17 mouse cellular contexts compared by ENCODE assay signal in genomic region chr6:81801804-81802203, GRCm38 (mm10).
"Had no signal": no experiment of that assay in that cellular context is flagged by ENCODE, and none has a peak within 500 bp of the region (broad histone marks: within the 10 kb centered on the region; RNA-seq: fewer than 3 reads in every experiment).

No protein-coding gene starts in this region.

- H3K9ac ChIP-seq: lung, embryonic 15.5 days; midbrain, embryonic 13.5 days; midbrain, embryonic 15.5 days; neural tube, embryonic 12.5 days; stomach, embryonic 15.5 days had no signal

- H3K4me1 ChIP-seq: lung, embryonic 15.5 days; megakaryocyte, embryonic 14.5 days; midbrain, embryonic 13.5 days; midbrain, embryonic 15.5 days; neural tube, embryonic 12.5 days; stomach, embryonic 15.5 days had no signal

- H3K9me3 ChIP-seq: lung, embryonic 15.5 days; midbrain, embryonic 13.5 days; midbrain, embryonic 15.5 days; neural tube, embryonic 12.5 days; stomach, embryonic 15.5 days had no signal

- DNase-seq: lung, adult 2 months; lung, postnatal 14 days; lung, postnatal 36 days; right cerebral cortex, postnatal 14 days; thymus, adult 2 months; thymus, postnatal 14 days; thymus, postnatal 36 days had no signal

- H3K4me2 ChIP-seq: lung, embryonic 15.5 days; midbrain, embryonic 11.5 days; midbrain, embryonic 13.5 days; midbrain, embryonic 15.5 days; neural tube, embryonic 12.5 days; stomach, embryonic 15.5 days had no signal

- H3K27me3 ChIP-seq: lung, embryonic 15.5 days; megakaryocyte, embryonic 14.5 days; midbrain, embryonic 13.5 days; midbrain, embryonic 15.5 days; neural tube, embryonic 12.5 days; stomach, embryonic 15.5 days had no signal

- H3K36me3 ChIP-seq: lung, embryonic 15.5 days; midbrain, embryonic 13.5 days; midbrain, embryonic 15.5 days; neural tube, embryonic 12.5 days; stomach, embryonic 15.5 days had no signal

- H3K4me3 ChIP-seq: lung, embryonic 15.5 days; megakaryocyte, embryonic 14.5 days; midbrain, embryonic 13.5 days; midbrain, embryonic 15.5 days; neural tube, embryonic 12.5 days; stomach, embryonic 15.5 days had no signal

- ATAC-seq: lung, postnatal 0 days; midbrain, embryonic 13.5 days; midbrain, embryonic 15.5 days had no signal

- H3K27ac ChIP-seq: lung, embryonic 15.5 days; macrophage; midbrain, embryonic 13.5 days; midbrain, embryonic 15.5 days; neural tube, embryonic 12.5 days; stomach, embryonic 15.5 days; stomach, postnatal 0 days had no signal
